Mouse (Mus musculus) c-Kit-positive CD71-positive TER-119-positive erythroid progenitor cells, embryonic 14.5 days (primary cell): ENCODE measurements at regions not wholly inside any gene's neighbourhood (a gene's known extent, or its start where the extent isn't known, plus 50 kb on each side); places are given as distances from the start of the nearest gene placed in this dataset.

ENCODE experiments used
- DNase-seq: peaks from one replicate; pipeline ENCODE4 v3.0.0-alpha.2; 2013; ENCODE audit warnings: low spot score

DNA sequence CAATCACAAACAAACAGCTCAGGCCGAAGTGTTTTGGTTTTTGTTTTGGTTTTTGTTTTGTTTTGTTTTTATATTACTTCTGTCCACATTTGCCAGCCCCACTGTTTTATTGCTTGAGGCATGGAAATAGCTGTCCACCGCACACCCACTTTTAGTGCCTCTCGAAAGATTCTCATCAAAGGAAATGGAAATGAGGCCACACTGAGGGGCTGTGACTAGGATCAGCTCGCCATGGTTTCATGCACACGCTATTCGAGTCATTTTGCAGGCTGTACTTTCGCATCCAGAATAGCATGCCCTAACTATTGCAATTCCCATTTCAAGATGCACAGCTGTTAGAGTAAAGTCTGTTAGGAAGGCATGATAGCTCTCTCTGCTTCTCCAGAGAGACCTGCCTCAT, 1543.4 kb upstream of the Tenm3 start:
- DNase-seq = no peak

DNA sequence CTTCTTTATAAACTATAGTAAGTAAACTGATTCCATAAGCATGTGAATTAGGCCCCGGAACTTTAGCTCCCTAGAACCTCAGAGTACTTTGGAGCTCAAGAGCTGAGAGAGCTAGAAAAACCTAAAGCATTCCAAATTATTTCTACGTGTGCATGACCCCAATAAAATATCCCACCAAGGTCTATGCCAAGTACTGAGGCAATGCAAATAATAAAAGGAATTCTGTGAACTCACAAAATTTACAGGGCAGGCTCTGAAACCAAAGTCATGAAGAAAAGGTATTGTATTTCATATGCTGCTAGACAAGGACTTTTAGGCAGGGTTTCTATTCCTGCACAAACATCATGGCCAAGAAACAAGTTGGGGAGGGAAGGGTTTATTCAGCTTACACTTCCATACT, 1539.9 kb upstream of the Tenm3 start:
- DNase-seq = no peak

DNA sequence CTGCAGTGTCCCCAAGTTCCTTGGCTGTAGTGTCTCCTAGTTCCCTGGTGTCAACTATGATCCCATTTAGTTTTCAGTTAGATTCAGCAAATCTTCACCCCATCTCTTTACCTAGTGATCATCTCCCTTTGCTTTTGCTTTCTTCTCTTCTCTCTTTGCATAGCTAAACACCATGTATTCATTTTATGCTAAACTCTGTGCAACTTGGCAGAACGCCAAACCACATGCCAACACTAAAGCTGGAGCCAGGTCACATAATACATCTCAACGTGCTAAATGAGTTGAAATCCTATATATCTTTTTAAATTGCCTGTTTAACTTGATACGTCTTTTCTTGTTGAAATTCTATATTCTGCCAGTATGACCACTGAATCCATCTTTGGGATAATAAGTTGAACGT, 1536.0 kb upstream of the Tenm3 start:
- no peak for DNase-seq

DNA sequence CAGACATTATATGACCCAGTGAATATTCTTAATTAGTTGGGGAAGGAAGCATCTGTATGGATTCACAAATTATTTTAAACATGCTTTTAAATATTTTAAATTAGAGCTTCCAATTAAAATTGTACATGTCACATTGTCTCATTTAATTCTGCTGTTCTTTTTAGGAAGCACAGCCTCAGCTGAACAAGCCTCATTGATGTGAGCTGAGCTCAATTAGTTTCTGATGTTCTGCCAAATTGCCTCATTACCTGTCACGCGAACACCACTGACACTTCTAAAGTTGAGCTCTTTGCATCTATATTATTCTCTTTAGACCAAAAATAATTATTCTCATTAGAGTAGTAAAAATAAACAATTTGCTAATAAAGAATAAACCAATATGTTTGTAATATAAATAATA, 1530.0 kb upstream of the Tenm3 start:
- DNase-seq = no peak

DNA sequence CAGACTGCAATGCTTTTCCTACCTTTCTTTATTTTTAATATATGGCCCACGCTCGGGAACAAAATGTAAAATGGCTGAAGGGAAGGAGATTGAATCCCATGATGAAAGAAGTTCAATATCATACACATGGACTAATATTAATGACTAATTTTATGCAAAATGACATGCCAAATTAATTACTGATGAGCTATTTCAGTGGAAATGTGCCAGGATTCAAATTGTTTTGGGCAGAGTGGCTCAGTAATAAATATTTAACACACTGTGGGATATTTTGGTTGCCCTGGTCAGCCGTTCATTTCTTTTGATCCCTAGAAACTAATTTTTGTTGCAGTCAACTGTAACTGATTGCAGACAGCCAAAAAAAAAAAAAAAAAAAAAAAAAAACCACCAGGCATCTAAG, 1482.7 kb upstream of the Tenm3 start:
- DNase-seq = no peak

DNA sequence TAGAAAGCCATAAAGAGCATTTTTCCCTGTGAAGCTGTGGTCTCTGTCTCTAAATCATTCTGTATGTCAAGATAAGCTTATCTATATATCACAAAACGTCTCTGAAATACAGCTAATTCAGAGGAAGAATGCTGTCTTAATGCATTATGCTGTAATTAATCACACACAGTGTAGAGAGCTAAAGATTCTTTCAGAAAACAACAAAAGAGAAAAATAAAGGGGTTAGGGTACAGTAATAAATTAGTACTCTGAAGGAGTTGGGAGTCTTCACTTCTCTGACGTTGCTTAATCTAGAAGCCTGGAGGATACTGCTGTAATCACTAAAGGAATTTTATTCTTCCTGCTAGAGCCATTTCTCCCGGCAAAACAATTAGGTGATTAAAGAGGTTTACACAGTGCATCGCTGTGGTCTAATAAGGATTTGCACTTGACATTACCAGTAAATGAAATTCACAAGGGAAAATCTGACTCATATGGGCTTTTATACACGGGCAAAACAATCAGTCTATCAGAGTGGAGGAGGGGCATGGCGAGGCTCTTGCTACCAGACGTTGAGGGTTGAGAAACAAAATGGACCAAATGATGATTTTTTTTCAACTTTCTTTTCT, 1477.7 kb upstream of the Tenm3 start:
- no peak for DNase-seq

DNA sequence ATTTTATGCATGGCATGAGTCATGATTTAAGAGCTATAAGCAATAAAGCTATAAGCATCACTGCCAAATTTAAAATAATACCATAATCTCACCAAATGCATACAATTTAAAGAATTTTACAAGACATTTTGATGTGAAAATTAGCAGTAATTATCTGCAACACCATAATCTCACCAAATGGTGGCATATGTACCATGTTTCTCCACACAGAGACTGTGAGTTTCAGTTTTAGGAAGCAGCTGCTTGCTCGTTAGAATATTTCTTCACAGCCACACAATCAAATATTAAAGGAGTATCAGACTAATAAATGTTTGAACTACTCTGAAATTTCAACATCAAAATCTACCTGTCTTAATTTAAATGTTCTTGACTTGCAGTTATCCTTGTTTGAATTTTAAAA, 1472.9 kb upstream of the Tenm3 start:
- DNase-seq = no peak

DNA sequence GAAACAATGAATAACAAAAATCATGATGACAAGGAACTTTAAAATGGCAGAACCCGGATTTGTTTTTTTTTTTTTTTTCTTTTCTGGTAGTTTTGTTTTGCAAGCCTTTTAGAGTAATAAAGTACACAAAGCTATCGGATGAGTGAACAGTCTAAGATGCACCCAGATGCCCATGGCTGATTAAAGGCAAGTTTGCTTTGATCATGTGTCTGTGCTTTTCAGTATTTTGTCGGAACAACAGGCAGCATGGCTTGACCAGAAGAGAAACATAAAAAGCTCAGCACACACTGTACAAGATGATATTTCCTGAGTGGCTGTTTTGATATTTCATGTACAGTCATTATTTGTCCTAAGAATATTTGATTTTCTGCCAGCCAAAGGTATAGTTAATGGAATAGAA, 1466.6 kb upstream of the Tenm3 start:
- DNase-seq = no peak

DNA sequence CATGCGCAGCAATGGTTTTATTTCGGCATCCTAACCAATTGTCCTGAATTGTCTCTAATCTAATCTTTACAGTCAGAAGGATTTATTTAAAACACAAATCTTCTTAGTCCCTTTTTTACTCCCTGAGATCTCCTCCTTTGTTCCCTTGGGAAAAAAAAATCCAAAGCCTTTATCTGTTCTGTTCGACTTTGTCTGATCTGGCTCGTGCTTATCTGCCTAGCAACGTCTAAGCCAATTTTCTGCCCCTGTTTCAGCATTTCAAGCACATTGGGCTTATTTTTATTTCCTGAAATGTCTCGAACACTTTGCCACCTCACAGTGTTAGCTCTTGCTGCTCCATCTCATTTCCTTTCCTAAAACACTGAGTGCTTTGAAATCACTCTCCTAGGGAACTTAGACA, 1456.6 kb upstream of the Tenm3 start:
- no peak for DNase-seq

DNA sequence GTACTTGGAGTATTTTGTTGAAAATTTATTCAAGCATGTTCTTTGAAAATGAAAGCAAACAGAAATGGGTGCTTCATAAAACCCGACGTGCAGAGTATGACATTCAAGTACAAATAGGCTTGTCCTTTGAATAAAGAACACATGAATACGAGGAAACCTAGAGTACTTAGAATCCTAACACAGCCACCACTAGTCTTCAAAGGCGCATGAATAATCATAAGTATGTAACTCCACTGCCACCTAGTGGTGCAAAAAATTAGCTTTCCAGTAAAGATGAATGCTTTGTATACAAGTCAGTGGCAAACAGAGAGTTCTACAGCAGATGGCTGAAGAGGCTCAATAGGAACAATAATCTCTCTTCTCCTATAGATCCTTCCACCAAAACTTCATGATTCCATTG, 1449.8 kb upstream of the Tenm3 start:
- peak; percentile 41 for DNase-seq

DNA sequence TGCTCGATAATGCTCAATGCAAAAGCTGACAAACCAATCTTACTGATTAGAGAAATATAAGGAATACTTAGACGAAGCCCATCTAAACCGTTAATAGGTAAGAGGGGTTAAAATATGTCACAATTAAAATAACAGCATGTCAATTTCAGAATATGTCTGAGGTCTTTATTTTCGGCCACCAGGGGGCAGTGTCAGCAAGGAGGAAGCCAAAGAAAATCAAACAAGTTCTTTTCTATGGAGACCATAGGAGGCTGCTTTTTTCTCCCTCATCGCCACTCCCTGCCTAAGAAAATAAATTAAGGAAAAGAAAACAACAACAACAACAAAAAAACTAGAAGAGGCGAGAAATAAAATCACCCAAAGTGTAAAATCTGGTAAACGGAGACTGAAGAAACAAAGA, 1448.4 kb upstream of the Tenm3 start:
- peak; percentile 17 for DNase-seq

DNA sequence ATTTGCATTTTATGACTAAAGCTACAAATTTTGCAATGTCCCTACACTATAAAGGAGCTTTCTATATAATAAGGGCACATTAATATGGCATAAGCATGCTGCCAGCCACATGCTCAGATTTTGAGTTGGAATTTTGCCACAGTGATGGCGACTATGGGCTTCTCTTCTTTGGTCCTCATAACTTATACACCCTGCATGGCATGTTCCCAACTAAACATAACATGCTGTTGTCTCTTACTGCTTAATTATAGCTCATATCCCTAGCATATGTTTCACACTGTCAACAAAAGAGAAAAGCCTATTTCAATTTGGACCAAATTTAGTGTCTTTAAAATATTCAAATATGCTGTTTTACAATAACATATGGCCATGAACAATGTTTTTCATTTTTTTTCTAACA, 1432.6 kb upstream of the Tenm3 start:
- no peak for DNase-seq

DNA sequence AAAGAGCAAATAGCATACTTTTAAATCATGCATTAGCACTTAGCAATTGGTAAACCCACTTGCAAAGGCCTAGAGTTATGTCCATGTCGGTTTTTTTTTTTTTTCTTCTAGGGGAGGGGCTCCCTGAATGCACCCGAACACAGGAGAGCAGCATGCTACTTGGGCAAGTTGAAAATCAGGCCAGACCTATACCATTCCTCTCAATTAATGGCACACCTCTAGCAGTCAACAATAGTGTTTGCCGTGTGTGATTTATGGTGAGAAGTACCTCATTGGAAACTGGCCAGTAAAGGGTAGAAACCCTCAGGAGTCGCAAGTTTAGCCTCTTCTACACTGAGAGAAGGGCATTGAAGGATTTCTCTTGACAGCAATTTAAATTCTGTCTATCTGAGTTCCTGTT, 1421.0 kb upstream of the Tenm3 start:
- DNase-seq = no peak
